Mouse (Mus musculus): ENCODE measurements around the gene Frat1. TPM values are rescaled to one million over a fixed set of nuclear protein-coding genes. Genes with fewer than 3 reads are reported as not detected.
"Not testable (repeated sequence)": the region's sequence is repeated elsewhere in the genome, so short reads cannot be mapped to it uniquely, and the experiment has no call there.

The Frat1 gene
- total RNA-seq, 1 experiment from 2014 or later: 11.1 TPM

- DNase-seq: no peak
Observed at GRCm38 (mm10) chr19:41844345-41844744, 14.6 kb downstream of the Frat1 start.

- peak; percentile 53 for DNase-seq
Observed at GRCm38 (mm10) chr19:41846366-41847090, 16.8 kb downstream of the Frat1 start.

- peak; percentile 52 for DNase-seq
Observed at GRCm38 (mm10) chr19:41847091-41847581, 17.4 kb downstream of the Frat1 start.

GRCm38 (mm10) chr19:41847614-41847991, 17.8 kb downstream of the Frat1 start:
- DNase-seq: peak; percentile 44

- peak; percentile 87 for DNase-seq
Observed at GRCm38 (mm10) chr19:41847992-41848851, 18.5 kb downstream of the Frat1 start, which contains the start of gene Frat2. Gene Frat2, minus strand, starts transcription at chr19:41848132.

- no peak for DNase-seq
Observed at GRCm38 (mm10) chr19:41850021-41850718, 20.4 kb downstream of the Frat1 start.

- DNase-seq: no peak
Observed at GRCm38 (mm10) chr19:41850719-41851543, 21.2 kb downstream of the Frat1 start.

GRCm38 (mm10) chr19:41852423-41852822, 22.7 kb downstream of the Frat1 start:
- DNase-seq: no peak

- DNase-seq: no peak
Observed at GRCm38 (mm10) chr19:41857086-41857762, 27.5 kb downstream of the Frat1 start.

GRCm38 (mm10) chr19:41857816-41858310, 28.1 kb downstream of the Frat1 start:
- DNase-seq: no peak

- no peak for DNase-seq
Observed at GRCm38 (mm10) chr19:41866707-41867106, 36.9 kb downstream of the Frat1 start.

GRCm38 (mm10) chr19:41869296-41869695, 39.5 kb downstream of the Frat1 start:
- DNase-seq: no peak

- not testable (repeated sequence) for DNase-seq
Observed at GRCm38 (mm10) chr19:41869946-41870345, 40.2 kb downstream of the Frat1 start.

- no peak for DNase-seq
Observed at GRCm38 (mm10) chr19:41872285-41872684, 42.5 kb downstream of the Frat1 start.

- DNase-seq: no peak
Observed at GRCm38 (mm10) chr19:41874356-41874755, 44.6 kb downstream of the Frat1 start.

GRCm38 (mm10) chr19:41881842-41882241, 52.1 kb downstream of the Frat1 start:
- DNase-seq: no peak

All from adrenal gland, postnatal 25 days (tissue).